Mouse (Mus musculus) liver, embryonic 14.5 days (tissue): ENCODE data around the gene Fuca1. TPM values are rescaled to one million over a fixed set of nuclear protein-coding genes. Genes with fewer than 3 reads are reported as not detected.

ENCODE experiments used
- ATAC-seq: fragments of 200-750 bp; cut with Nextera tagmentation; 2 replicates; pipeline ENCODE4 v1.8.0; 2017; ENCODE audit warnings: moderate number of reproducible peaks, mild to moderate bottlenecking, moderate library complexity; ENCODE audit not compliant: insufficient read depth
- DNase-seq, 3 experiments: peaks; one replicate each; pipeline ENCODE4 v3.0.0-alpha.2; 2012 to 2013; ENCODE audit warnings: low read depth in 3 of 3, low spot score in 3 of 3
- H3K27ac ChIP-seq: fragments of 300-500 bp; sonication (generic); 2 replicates; pipeline ENCODE4 v1.5.1; 2014; ENCODE audit warnings: moderate library complexity, mild to moderate bottlenecking, control low read depth, inconsistent platforms
- H3K27me3 ChIP-seq: fragments of 300-500 bp; sonication (generic); 2 replicates; pipeline ENCODE4 v1.6.1; 2014; ENCODE audit warnings: mild to moderate bottlenecking, low read length, moderate library complexity; ENCODE audit not compliant: control insufficient read depth, insufficient read depth
- H3K36me3 ChIP-seq: fragments of 300-500 bp; sonication (generic); replicated peaks from 2 replicates; pipeline ENCODE4 v1.6.1; 2014; ENCODE audit warnings: low read depth; ENCODE audit not compliant: control insufficient read depth, insufficient read depth
- H3K4me1 ChIP-seq, 2 experiments: fragments of 200-500 bp in 1 of 2; fragments of 300-500 bp in 1 of 2; sonication (generic) in 1 of 2; replicated peaks; 2 replicates each; pipeline ENCODE4 v1.6.1; 2012 to 2014; ENCODE audit warnings: antibody characterized with exemption in 1 of 2, inconsistent platforms in 1 of 2, low read length in 1 of 2; ENCODE audit not compliant: control insufficient read depth in 2 of 2, insufficient read depth in 2 of 2
- H3K4me2 ChIP-seq: fragments of 300-500 bp; sonication (generic); 2 replicates; pipeline ENCODE4 v1.6.1; 2014; ENCODE audit warnings: low read depth, mild to moderate bottlenecking, control low read depth, moderate library complexity
- H3K4me3 ChIP-seq, 2 experiments: fragments of 200-500 bp in 1 of 2; fragments of 300-500 bp in 1 of 2; sonication (generic) in 1 of 2; 2 replicates each; pipeline ENCODE4 v1.5.1; 2012 to 2014; ENCODE audit warnings: low read depth in 2 of 2, low read length in 2 of 2, mild to moderate bottlenecking in 2 of 2, control low read depth in 1 of 2, inconsistent platforms in 1 of 2, moderate library complexity in 1 of 2; ENCODE audit not compliant: insufficient read depth in 1 of 2
- H3K9ac ChIP-seq: fragments of 300-500 bp; sonication (generic); replicated peaks from 2 replicates; pipeline ENCODE4 v1.6.1; 2014; ENCODE audit warnings: mild to moderate bottlenecking, control low read depth, moderate library complexity
- H3K9me3 ChIP-seq: fragments of 300-500 bp; sonication (generic); 2 replicates; pipeline ENCODE4 v1.6.1; 2016; ENCODE audit warnings: low read length, mixed read lengths; ENCODE audit not compliant: control insufficient read depth
- CTCF ChIP-seq: IDR thresholded peaks from 2 replicates; pipeline ENCODE4 v1.5.1; 2016; ENCODE audit warnings: antibody characterized with exemption, low read depth, control low read depth
- EP300 ChIP-seq: IDR thresholded peaks from 2 replicates; pipeline ENCODE4 v1.6.1; 2016; ENCODE audit warnings: antibody characterized with exemption, low read depth
- WGBS: fragments of 180-500 bp; shearing (Covaris S2); extraction: QIAGEN DNeasy Blood & Tissue Kit; methylation state at CpG from one replicate; pipeline ENCODE4 v1.1.7; 2014; ENCODE audit not compliant: insufficient replicate concordance; 5-methylcytosine and 5-hydroxymethylcytosine counted together
- polyA plus RNA-seq, 2 experiments: library from polyadenylated mRNA; depleted of rRNA in 1 of 2; stranded (reverse) in 1 of 2; unstranded in 1 of 2; fragments of >200 nt; fragmentation: Nextera tagmentation in 1 of 2; extraction: Ambion mirVana in 1 of 2; gene quantifications; 2 replicates each; pipeline versions ENCODE4 v1.2.1 to v1.2.3; 2012 to 2014

Gene Fuca1
- polyA plus RNA-seq, 2 experiments = 12.0 to 19.0 TPM

DNA sequence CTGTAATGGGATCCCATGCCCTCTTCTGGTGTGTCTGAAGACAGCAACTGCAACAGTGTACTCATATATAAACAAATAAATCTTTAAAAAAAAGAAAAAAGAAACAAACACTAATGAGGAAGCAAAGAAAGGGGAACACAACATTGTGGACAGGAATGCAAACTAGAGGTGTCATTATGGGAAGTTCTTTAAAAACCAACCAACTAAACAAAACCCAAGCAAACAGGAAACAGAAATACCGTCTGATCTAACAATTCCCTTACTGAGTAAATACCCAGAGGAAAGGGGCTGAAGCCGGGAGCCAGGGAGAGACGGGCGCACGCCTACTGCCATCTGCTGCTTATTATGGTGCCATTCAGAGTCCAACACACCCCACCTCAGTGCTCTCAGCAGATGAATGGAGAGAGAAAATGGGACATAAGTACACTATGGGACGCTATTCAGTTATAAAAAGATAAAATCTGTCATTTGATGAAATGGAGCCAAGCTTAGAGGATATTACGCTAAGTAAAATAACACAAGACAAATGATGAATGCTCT, 61.1 kb downstream of the Fuca1 start:
- no peak overlapping the region for H3K27ac ChIP-seq
- 76% methylated on average over 7 of the region's 7 CpGs for WGBS
- no peaks in the 10 kb centered on the region for H3K9me3 ChIP-seq
- no peak for DNase-seq
- peaks cover 62% of the 10 kb centered on the region for H3K36me3 ChIP-seq
- H3K27me3 ChIP-seq = no peaks in the 10 kb centered on the region
- H3K9ac ChIP-seq = no peak overlapping the region
- H3K4me2 ChIP-seq = no peak overlapping the region
- no peak for TF ChIP-seq EP300
- no peak for TF ChIP-seq CTCF
- ATAC-seq = no peak
- peaks cover 17 to 20% of the 10 kb centered on the region in 2 experiments for H3K4me1 ChIP-seq
- H3K4me3 ChIP-seq = no peak overlapping the region

DNA sequence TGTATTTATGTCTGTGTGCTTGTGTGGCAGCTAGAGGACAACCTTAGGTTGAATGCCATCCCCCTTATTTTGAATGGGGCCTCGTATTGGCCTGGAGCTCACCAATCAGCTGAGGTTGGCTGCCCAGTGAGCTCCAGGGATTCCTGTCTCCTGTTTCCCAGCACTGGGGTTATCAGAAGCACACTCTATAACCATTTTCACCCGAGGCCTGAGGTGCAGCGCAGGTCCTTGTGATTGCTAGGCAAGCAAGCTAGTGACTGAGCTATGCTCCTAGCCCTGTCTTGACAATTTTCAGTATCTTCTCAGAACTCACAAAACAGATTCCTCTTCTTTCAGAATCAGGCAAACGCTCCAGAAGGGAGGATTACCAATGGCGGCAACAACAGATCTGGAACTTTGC, 64.0 kb downstream of the Fuca1 start:
- no peak for TF ChIP-seq EP300
- TF ChIP-seq CTCF = no peak
- DNase-seq (no peak), ATAC-seq (no peak)
- Histone ChIP-seq H3K4me1 (peaks cover 22 to 26% of the 10 kb centered on the region in 2 experiments), H3K36me3 (peaks cover 40% of the 10 kb centered on the region), H3K4me2 (peak overlapping the region; percentile 91), H3K27ac (peak overlapping the region; percentile 90), H3K9ac (peak overlapping the region; percentile 70), H3K4me3 (peak overlapping the region; percentile 47 to 99), H3K27me3 (no peaks in the 10 kb centered on the region), H3K9me3 (no peaks in the 10 kb centered on the region)
- WGBS = 79% methylated on average over 5 of the region's 5 CpGs

DNA sequence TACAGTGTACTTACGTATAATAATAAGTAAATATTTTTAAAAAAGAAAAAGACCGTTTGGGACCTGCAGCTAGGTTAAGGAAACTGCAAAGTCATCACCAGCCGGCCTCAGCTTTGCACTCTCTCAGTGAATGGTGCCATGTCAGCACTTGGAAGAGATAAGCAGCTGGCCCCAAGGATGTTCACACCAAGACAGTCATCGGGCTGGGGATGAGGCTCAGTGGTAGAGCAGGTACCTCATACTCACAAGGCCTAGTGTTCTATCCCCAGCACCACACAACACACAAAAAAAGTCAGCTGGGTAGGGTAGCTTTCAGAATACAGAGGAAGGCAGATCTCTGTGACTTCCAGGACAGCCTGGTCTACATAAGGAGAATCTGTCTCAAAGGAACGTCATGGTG, 64.7 kb downstream of the Fuca1 start:
- 32% methylated on average over 5 of the region's 5 CpGs for WGBS
- H3K4me3 ChIP-seq = peak overlapping the region; percentile 53 to 99
- H3K27me3 ChIP-seq = no peaks in the 10 kb centered on the region
- H3K27ac ChIP-seq = peak overlapping the region; percentile 90
- DNase-seq = peak; percentile 88 to 92 (median 90)
- H3K36me3 ChIP-seq = peaks cover 40% of the 10 kb centered on the region
- peak; percentile 80 for ATAC-seq
- no peaks in the 10 kb centered on the region for H3K9me3 ChIP-seq
- TF ChIP-seq CTCF (no peak), EP300 (peak; percentile 75)
- peak overlapping the region; percentile 91 for H3K4me2 ChIP-seq
- H3K4me1 ChIP-seq = peaks cover 22 to 26% of the 10 kb centered on the region in 2 experiments
- H3K9ac ChIP-seq = peak overlapping the region; percentile 100

DNA sequence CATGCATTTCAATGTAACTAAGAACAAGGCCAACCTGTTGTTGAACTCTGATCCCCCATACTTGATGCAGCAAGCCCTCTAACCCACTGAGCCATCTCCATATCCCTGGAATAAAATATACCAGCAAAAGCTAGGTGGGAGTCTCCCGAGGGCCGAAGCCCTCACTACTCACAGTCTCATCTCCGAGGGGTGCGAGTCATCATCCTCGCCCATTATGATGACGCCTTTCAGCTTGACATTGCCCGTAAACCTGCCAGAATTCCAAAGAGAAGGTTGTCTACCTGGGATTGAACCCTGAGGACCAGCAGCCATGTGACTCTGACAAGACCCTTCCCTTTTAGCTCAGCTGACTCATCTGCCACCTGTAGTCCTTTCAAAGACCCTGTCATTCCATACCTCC, 65.2 kb downstream of the Fuca1 start:
- H3K27me3 ChIP-seq = no peaks in the 10 kb centered on the region
- peak overlapping the region; percentile 89 to 99 for H3K4me3 ChIP-seq
- WGBS = 79% methylated on average over 7 of the region's 7 CpGs
- H3K9ac ChIP-seq = peak overlapping the region; percentile 100
- TF ChIP-seq EP300 (no peak), CTCF (no peak)
- H3K4me2 ChIP-seq = peak overlapping the region; percentile 91
- DNase-seq (no peak), ATAC-seq (no peak)
- H3K36me3 ChIP-seq = peaks cover 37% of the 10 kb centered on the region
- no peaks in the 10 kb centered on the region for H3K9me3 ChIP-seq
- peaks cover 22 to 26% of the 10 kb centered on the region in 2 experiments for H3K4me1 ChIP-seq
- peak overlapping the region; percentile 90 for H3K27ac ChIP-seq

DNA sequence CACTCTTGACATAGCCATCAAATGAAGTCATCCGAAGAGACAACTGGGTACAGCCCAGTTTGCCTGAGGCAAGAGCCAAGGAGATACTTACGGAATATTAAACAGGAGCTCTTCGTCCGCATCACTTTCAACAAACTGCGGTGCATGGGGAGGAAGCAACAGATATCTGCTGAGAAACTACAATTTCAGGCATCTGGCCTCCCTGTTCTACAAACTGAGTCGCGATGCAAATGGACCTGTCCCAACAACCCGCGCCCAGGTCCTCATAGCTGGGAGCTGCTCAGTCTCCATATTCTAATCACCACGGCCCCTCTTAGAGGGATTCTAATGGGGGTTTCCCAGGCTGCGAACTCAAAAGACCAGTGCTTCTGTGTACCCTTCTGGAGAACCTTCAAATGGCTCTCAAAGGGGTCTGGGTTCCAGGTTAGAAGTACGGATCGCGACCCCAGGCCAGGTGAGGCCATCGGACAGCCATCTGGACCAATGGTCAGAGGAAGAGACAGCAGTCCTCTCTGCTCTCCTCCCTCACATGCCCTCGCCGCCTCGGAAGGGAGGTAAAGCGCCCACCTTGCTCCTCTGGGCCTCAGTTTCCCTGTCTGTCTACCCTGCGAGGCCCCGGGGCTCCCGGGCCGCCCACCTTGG, 65.9 kb downstream of the Fuca1 start:
- Histone ChIP-seq H3K27me3 (no peaks in the 10 kb centered on the region), H3K27ac (peak overlapping the region; percentile 90), H3K9me3 (no peaks in the 10 kb centered on the region), H3K9ac (peak overlapping the region; percentile 100), H3K36me3 (peaks cover 33% of the 10 kb centered on the region), H3K4me2 (peak overlapping the region; percentile 91), H3K4me1 (peaks cover 24 to 26% of the 10 kb centered on the region in 2 experiments), H3K4me3 (peak overlapping the region; percentile 89 to 99)
- no peak for DNase-seq
- no peak for TF ChIP-seq EP300
- 0 out of 2 replicates have a peak, but pooled peaks have one; percentile 5 for ATAC-seq
- WGBS = 8% methylated on average over 23 of the region's 23 CpGs
